Mouse (Mus musculus) CH12.LX (cell line): Measurements from ENCODE around the gene Far2. TPM values are rescaled to one million over a fixed set of nuclear protein-coding genes. Genes with fewer than 3 reads are reported as not detected.

Source experiments
- DNase-seq: peaks from one replicate; pipeline ENCODE4 v3.0.0-alpha.2; 2013; ENCODE audit errors: extremely low read depth
- H3K27ac ChIP-seq: 2 replicates; pipeline ENCODE4 v1.5.1; 2012; ENCODE audit warnings: low read depth, mild to moderate bottlenecking, control low read depth, moderate library complexity; ENCODE audit not compliant: insufficient read depth
- H3K27me3 ChIP-seq: replicated peaks from 2 replicates; pipeline ENCODE3; 2012; ENCODE audit warnings: inconsistent platforms
- H3K36me3 ChIP-seq, 2 experiments: replicated peaks in 1 of 2; 2 replicates each; pipeline versions ENCODE3 to v1.6.1; 2012; ENCODE audit warnings: inconsistent platforms in 1 of 2, low read length in 1 of 2, mild to moderate bottlenecking in 1 of 2, mixed read lengths in 1 of 2, moderate library complexity in 1 of 2; ENCODE audit not compliant: control insufficient read depth in 1 of 2, insufficient read depth in 1 of 2
- H3K4me1 ChIP-seq, 2 experiments: 2 replicates each; pipeline ENCODE4 v1.6.1; 2012; ENCODE audit warnings: inconsistent platforms in 1 of 2, moderate library complexity in 1 of 2; ENCODE audit not compliant: insufficient read depth in 2 of 2, control insufficient read depth in 1 of 2
- H3K4me2 ChIP-seq: 2 replicates; pipeline ENCODE4 v1.6.1; 2012; ENCODE audit warnings: low read depth, mild to moderate bottlenecking, control low read depth; ENCODE audit not compliant: poor library complexity, insufficient read depth, severe bottlenecking
- H3K4me3 ChIP-seq, 3 experiments: fragments of 150-350 bp in 1 of 3; sonication (generic) in 1 of 3; replicated peaks in 1 of 3; 2 replicates each; pipeline versions ENCODE3 to v1.5.1; 2011 to 2012; ENCODE audit warnings: low read depth in 2 of 3, low read length in 2 of 3, mild to moderate bottlenecking in 2 of 3, moderate library complexity in 2 of 3, control low read depth in 1 of 3, improper control_type of control experiment in 1 of 3, inconsistent platforms in 1 of 3, mixed read lengths in 1 of 3; ENCODE audit not compliant: poor library complexity in 1 of 3
- H3K79me2 ChIP-seq: replicated peaks from 2 replicates; pipeline ENCODE4 v1.6.1; 2012; ENCODE audit warnings: mild to moderate bottlenecking, moderate library complexity; ENCODE audit not compliant: control insufficient read depth, poor library complexity, insufficient read depth, severe bottlenecking; ENCODE audit errors: extremely low read depth
- H3K9ac ChIP-seq: 2 replicates; pipeline ENCODE4 v1.6.1; 2012; ENCODE audit warnings: low read depth, mild to moderate bottlenecking, control low read depth, moderate library complexity; ENCODE audit not compliant: insufficient read depth
- H3K9me3 ChIP-seq: replicated peaks from 2 replicates; pipeline ENCODE3; 2012; ENCODE audit warnings: low read length, inconsistent platforms, mixed read lengths
- CHD2 ChIP-seq: IDR thresholded peaks from 2 replicates; pipeline ENCODE4 v1.6.1; 2011; ENCODE audit warnings: low read length, improper control_type of control experiment
- CTCF ChIP-seq, 2 experiments: IDR thresholded peaks in 1 of 2; conservative IDR thresholded peaks in 1 of 2; 2 replicates each; pipeline ENCODE4 v1.5.1; 2011 to 2012; ENCODE audit warnings: low read depth in 2 of 2, low read length in 2 of 2, improper control_type of control experiment in 1 of 2, inconsistent platforms in 1 of 2, mild to moderate bottlenecking in 1 of 2, moderate library complexity in 1 of 2
- EP300 ChIP-seq: IDR thresholded peaks from 2 replicates; pipeline ENCODE4 v1.6.1; 2011; ENCODE audit warnings: low read length, improper control_type of control experiment
- JUN ChIP-seq: IDR thresholded peaks from 2 replicates; pipeline ENCODE4 v1.6.1; 2011; ENCODE audit warnings: low read depth, mild to moderate bottlenecking, low read length, improper control_type of control experiment, moderate library complexity; ENCODE audit not compliant: insufficient read depth
- KAT2A ChIP-seq: IDR thresholded peaks from 2 replicates; pipeline ENCODE4 v1.6.1; 2012; ENCODE audit warnings: low read length, improper control_type of control experiment, inconsistent platforms; ENCODE audit not compliant: insufficient replicate concordance
- MAX ChIP-seq: IDR thresholded peaks from 2 replicates; pipeline ENCODE4 v1.6.1; 2011; ENCODE audit warnings: low read length, improper control_type of control experiment
- MAZ ChIP-seq: IDR thresholded peaks from 2 replicates; pipeline ENCODE4 v1.6.1; 2012; ENCODE audit warnings: low read depth, mild to moderate bottlenecking, inconsistent platforms, low read length, improper control_type of control experiment, moderate library complexity
- MEF2A ChIP-seq: IDR thresholded peaks from 2 replicates; pipeline ENCODE4 v1.6.1; 2014; ENCODE audit warnings: low read depth, mild to moderate bottlenecking, inconsistent platforms, low read length, improper control_type of control experiment, borderline replicate concordance
- MXI1 ChIP-seq: IDR thresholded peaks from 2 replicates; pipeline ENCODE4 v1.6.1; 2011; ENCODE audit warnings: mild to moderate bottlenecking, low read depth, low read length, improper control_type of control experiment
- NELFE ChIP-seq: IDR thresholded peaks from 2 replicates; pipeline ENCODE4 v1.6.1; 2011; ENCODE audit warnings: low read depth, low read length, improper control_type of control experiment
- SIN3A ChIP-seq: IDR thresholded peaks from 2 replicates; pipeline ENCODE4 v1.6.1; 2012; ENCODE audit warnings: low read length, improper control_type of control experiment, inconsistent platforms
- SMC3 ChIP-seq: IDR thresholded peaks from 2 replicates; pipeline ENCODE4 v1.6.1; 2011; ENCODE audit warnings: low read depth, low read length, improper control_type of control experiment
- USF1 ChIP-seq: IDR thresholded peaks from 2 replicates; pipeline ENCODE4 v1.6.1; 2014; ENCODE audit warnings: low read depth, mild to moderate bottlenecking, inconsistent platforms, low read length, improper control_type of control experiment
- ZKSCAN1 ChIP-seq: IDR thresholded peaks from 2 replicates; pipeline ENCODE4 v1.6.1; 2012; ENCODE audit warnings: low read depth, inconsistent platforms, low read length, improper control_type of control experiment, borderline replicate concordance
- ZNF384 ChIP-seq: IDR thresholded peaks from 2 replicates; pipeline ENCODE4 v1.6.1; 2012; ENCODE audit warnings: low read depth, low read length, improper control_type of control experiment, inconsistent platforms
- dilution Hi-C: fragments of 300-500 bp; cut with MboI; formaldehyde crosslinking; loops from 2 replicates; pipeline ENCODE4 v1.14.3; 2020; ENCODE audit warnings: low sequenced_read_pairs; ENCODE audit not compliant: extremely low pct_unique_long_range_greater_than_20kb, extremely low pct_ligation_motif_present
- in situ Hi-C: fragments of 300-500 bp; cut with MboI; formaldehyde crosslinking; loops from 3 replicates; pipeline ENCODE4 v1.14.3; 2019; ENCODE audit warnings: low sequenced_read_pairs, low pct_ligation_motif_present, low pct_unique_long_range_greater_than_20kb, mixed read lengths
- polyA plus RNA-seq: library from polyadenylated mRNA; unstranded; fragments of >175 nt; gene quantifications from 2 replicates; pipeline ENCODE4 v1.2.1, GENCODE M21; 2012; ENCODE audit warnings: low read depth; ENCODE audit not compliant: insufficient read length
- total RNA-seq, 2 experiments: library from RNA; depleted of rRNA; stranded (reverse); fragments of 300-350 nt in 1 of 2; fragments of >200 nt in 1 of 2; gene quantifications; 2 replicates each; pipeline ENCODE4 v1.2.3; 2012 to 2014

The Far2 gene
- total and polyA plus RNA-seq, 3 experiments = 0.51 to 1.6 TPM; not detected in 1

- no peak overlapping the region for H3K9ac ChIP-seq
Observed at GRCm38 (mm10) chr6:148068786-148069185, 21.7 kb downstream of the Far2 start.

GRCm38 (mm10) chr6:148073599-148073998 is 26.5 kb downstream of the Far2 start:
- Histone ChIP-seq H3K36me3 (no peaks in the 10 kb centered on the region), H3K9me3 (no peaks in the 10 kb centered on the region), H3K9ac (no peak overlapping the region), H3K4me1 (no peaks in the 10 kb centered on the region), H3K27me3 (no peaks in the 10 kb centered on the region), H3K4me3 (no peak overlapping the region), H3K4me2 (no peak overlapping the region), H3K27ac (no peak overlapping the region), H3K79me2 (no peaks in the 10 kb centered on the region)
- in situ Hi-C loops = no loop called here
- DNase-seq = no peak
- TF ChIP-seq JUN = no peak
- TF ChIP-seq EP300 = no peak
- no peak for TF ChIP-seq MEF2A
- no peak for TF ChIP-seq KAT2A
- dilution Hi-C loops = no loop called here

More at GRCm38 (mm10) chr6:148068786-148069185, 21.7 kb downstream of the Far2 start:
- no peak for DNase-seq
- no peak overlapping the region for H3K4me3 ChIP-seq
- H3K9me3 ChIP-seq = no peaks in the 10 kb centered on the region
- TF ChIP-seq KAT2A (no peak), MAX (no peak), ZNF384 (no peak), SMC3 (no peak), MEF2A (no peak), MXI1 (no peak), MAZ (no peak)
- no peaks in the 10 kb centered on the region for H3K27me3 ChIP-seq
- no peaks in the 10 kb centered on the region for H3K36me3 ChIP-seq
- no peaks in the 10 kb centered on the region for H3K79me2 ChIP-seq
- dilution Hi-C loops (no loop called here), in situ Hi-C loops (no loop called here)
- H3K27ac ChIP-seq = no peak overlapping the region
- no peak overlapping the region for H3K4me2 ChIP-seq
- no peaks in the 10 kb centered on the region for H3K4me1 ChIP-seq

- no peaks in the 10 kb centered on the region for H3K4me1 ChIP-seq
- dilution Hi-C loops = no loop called here
- no peak overlapping the region for H3K27ac ChIP-seq
- H3K27me3 ChIP-seq = no peaks in the 10 kb centered on the region
- no peaks in the 10 kb centered on the region for H3K9me3 ChIP-seq
- DNase-seq = no peak
- H3K4me2 ChIP-seq = no peak overlapping the region
- H3K9ac ChIP-seq = no peak overlapping the region
- H3K36me3 ChIP-seq = no peaks in the 10 kb centered on the region
- no peaks in the 10 kb centered on the region for H3K79me2 ChIP-seq
- TF ChIP-seq EP300 (no peak), NELFE (no peak), SIN3A (no peak), CTCF (conservative IDR thresholded peaks at IDR 0.05 in 1 of 2, IDR thresholded peaks at IDR 0.05 in 1 of 2; ENCODE audit: low read depth in 2 of 2, low read length in 2 of 2) (no peak), ZKSCAN1 (no peak), USF1 (no peak), CHD2 (no peak)
- H3K4me3 ChIP-seq = no peak overlapping the region
- in situ Hi-C loops = no loop called here
Observed at GRCm38 (mm10) chr6:148074211-148074864, 27.3 kb downstream of the Far2 start.
